Mouse (Mus musculus): ENCODE results near the gene Ddx39.

The Ddx39 gene

DNA sequence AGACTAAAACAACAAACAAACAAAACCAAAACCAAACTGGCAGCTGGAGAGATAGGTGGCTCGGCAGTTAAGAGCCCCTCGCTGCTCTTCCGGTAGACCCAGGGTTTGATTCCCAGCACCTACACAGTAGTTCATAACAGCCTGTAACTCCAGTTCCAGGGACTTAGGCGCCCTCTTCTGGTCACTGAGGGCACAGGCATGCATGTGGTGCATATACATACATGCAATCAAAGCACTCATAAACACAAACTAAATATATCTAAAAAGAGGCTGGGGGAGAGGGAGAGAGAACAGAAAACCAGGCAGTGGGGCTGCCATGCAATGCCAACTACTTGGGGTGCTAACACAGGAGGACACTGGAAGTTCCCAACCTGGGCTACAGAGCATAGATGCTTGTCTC lies 22.4 kb downstream of the Ddx39 start:
- DNase-seq (ENCODE audit: low read depth, low spot score) = peak; percentile 55

DNA sequence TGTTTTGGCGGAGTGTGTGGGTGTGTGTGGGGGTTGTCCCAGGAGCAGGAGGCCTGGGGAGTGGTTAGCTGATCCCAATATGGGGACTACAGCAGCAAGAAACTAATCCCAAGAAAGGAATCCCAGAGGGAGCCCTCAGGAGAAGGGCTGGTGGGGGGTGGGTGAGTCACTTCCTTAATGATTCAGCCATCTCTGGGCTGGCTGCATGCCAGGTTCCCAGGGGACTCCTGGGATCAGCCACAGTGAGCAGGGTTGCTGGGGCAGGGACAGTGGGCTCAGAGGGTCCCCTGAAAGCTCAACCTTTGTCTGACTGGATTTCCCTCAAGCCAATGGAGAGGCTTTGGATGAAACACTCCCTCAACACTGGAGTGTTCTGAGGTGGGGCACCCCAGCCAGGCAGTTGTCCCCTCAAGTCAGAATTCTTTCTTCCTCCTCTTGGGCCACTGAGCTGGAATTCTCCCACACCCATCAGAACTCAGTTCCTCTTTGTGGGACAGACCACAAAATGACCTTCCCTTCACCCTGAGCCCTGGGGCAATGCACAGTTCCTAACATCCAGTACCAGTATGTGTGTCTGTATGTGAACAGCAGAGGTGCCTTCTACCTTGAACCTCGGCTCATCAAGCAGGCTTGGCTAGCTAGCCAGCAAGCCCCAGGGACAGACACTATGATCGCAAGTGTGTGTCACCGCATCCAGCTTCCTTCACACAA lies 23.0 kb downstream of the Ddx39 start:
- peak; percentile 68 for DNase-seq (ENCODE audit: low read depth, low spot score)

GRCm38 (mm10) chr8:83738949-83739710 lies 24.2 kb downstream of the Ddx39 start:
- no peak for DNase-seq (ENCODE audit: low read depth, low spot score)

GRCm38 (mm10) chr8:83739711-83740468 lies 24.9 kb downstream of the Ddx39 start:
- peak; percentile 91 for DNase-seq (ENCODE audit: low read depth, low spot score)

DNA sequence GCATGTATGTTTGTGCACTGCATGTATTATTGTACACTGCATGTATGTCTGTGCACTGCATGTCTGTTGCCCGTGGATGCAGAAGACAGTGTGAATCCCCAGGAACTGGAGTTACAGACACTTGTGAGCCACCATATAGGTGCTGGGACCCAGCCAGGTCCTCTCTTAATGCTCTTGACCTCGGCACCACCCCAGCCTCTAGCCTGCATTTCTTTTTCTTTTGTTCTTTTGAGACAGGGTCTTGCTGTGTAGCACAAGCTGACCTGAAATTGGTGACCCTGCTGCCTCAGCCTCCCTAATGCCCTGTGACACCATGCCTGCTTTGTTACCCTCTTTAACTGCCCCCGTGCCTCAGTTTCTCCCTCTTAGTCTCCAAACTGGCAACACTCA lies 25.6 kb downstream of the Ddx39 start:
- peak; percentile 32 for DNase-seq (ENCODE audit: low read depth, low spot score)

DNA sequence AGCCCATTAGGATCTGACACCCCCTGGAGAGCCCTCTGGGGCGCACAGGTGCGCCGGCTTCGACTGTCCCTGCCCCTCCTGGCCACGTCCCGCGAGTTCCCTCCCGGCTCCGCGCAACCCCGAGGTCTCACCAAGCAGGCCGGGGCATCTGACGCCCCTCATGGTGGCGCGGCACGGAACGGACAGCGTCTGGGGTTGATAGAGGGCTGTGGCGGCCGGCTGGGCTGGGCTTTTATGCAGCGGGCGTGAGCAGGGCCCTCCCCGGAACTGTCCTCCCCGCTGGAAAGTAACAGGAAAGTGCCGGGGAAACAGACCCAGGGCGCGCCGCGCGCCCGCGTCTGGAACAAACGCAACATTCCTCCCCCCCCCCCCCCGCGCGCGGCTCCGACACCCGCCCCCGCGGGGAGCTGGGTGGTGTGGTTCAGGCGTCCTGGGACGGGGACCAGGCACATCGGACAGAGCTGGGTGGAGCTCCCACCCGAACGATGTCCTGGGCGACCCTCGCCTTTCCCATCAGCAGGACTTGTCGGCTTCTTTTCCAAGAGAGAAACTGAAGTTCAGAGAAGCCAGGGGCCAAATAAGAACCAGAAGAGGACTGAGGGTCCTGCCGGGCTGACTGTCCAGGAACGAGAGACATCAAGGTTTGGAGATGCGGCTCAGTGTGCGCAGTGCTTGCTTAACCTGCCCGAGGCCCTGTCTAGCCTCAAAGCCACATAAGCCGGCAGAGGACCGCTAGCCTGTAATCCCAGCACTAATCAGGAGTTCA lies 26.2 kb downstream of the Ddx39 start, which contains the start of gene Adgre5:
Adgre5 (minus strand) TSS at position 351 of the 766 bp plus-strand sequence.
- peak; percentile 91 for DNase-seq (ENCODE audit: low read depth, low spot score)

DNA sequence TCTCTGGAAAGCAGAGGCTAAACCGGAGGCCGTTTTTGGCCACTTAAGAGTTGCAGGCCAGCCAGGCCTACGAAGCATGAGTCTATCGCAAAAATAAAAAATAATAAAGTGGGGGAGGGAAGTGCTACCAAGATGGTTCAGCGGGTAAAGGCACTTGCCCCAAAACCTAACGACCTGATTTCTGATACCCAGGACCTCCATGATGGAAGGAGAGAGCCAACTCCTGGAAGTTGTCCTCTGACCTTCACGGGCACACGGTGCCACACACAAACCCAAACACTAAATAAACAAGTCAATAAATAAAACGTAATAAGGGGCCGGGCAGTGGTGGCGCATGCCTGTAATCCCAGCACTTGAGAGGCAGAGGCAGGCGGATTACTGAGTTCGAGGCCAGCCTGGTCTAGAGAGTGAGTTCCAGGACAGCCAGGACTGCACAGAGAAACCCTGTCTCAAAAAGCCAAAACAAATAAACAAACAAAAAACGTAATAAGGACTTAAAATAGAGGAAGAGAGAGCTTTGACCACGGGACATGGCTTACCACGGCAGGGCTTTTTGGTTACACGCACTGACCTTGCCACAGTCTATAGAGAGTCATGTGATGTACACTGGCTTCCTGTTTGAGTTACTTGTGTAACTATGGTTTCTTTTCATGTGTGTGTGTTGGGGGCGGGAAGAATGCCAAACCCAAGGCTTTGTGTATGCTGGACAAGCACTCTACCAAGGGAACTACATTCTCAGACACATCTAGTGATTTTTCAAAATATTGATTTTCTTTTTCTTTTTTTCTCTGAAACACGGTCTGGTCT lies 27.1 kb downstream of the Ddx39 start:
- peak; percentile 53 for DNase-seq (ENCODE audit: low read depth, low spot score)

DNA sequence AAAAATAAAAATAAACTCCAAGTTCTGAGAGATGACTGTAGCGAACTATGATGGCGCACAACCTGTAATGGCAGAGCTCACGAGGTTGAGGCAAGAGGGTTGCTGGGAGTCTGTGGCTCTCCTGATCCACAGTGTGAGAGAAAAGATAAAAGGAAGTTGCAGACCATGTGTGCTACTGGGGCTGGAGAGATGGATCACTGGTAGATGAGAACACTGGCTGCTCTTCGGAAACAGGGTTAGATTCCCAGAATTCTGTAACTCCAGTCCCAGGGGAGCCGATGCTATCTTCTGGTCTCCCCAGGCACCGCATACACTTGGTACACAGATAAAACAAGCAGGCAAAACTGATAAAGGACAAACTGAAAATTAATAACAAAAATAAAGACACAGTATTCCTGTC lies 28.0 kb downstream of the Ddx39 start:
- no peak for DNase-seq (ENCODE audit: low read depth, low spot score)

DNA sequence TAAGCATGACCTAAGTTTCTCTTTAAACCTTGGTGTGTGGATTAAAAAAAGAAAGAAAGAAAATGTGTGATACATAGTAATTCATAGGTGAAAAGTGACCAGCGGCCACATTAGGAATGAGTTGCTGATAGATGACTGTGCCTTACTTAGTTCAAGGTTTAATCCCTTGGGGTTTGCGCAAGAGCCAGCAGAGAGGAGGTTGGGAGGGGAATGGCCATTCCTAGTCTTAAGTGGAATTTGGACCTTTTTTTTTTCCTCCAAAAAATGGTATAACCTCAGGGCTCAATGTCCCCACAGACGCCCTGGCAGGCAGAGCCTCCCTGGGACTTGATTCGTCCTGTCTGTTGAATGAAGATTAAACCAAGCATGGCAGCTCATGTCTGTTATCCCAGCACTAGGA lies 29.1 kb downstream of the Ddx39 start:
- DNase-seq (ENCODE audit: low read depth, low spot score) = no peak

- no peak for DNase-seq (ENCODE audit: low read depth, low spot score)
These were observed 32.8 kb downstream of the Ddx39 start for GRCm38 (mm10) chr8:83747661-83748346.

GRCm38 (mm10) chr8:83748708-83749107 lies 33.7 kb downstream of the Ddx39 start:
- DNase-seq (ENCODE audit: low read depth, low spot score) = no peak

GRCm38 (mm10) chr8:83749265-83749664 lies 34.3 kb downstream of the Ddx39 start:
- no peak for DNase-seq (ENCODE audit: low read depth, low spot score)

- no peak for DNase-seq (ENCODE audit: low read depth, low spot score)
These were observed 39.2 kb downstream of the Ddx39 start for GRCm38 (mm10) chr8:83754149-83754548.

- peak; percentile 50 for DNase-seq (ENCODE audit: low read depth, low spot score)
These were observed 41.3 kb downstream of the Ddx39 start for GRCm38 (mm10) chr8:83756273-83756672.

GRCm38 (mm10) chr8:83757084-83757607 lies 42.2 kb downstream of the Ddx39 start:
- no peak for DNase-seq (ENCODE audit: low read depth, low spot score)

DNA sequence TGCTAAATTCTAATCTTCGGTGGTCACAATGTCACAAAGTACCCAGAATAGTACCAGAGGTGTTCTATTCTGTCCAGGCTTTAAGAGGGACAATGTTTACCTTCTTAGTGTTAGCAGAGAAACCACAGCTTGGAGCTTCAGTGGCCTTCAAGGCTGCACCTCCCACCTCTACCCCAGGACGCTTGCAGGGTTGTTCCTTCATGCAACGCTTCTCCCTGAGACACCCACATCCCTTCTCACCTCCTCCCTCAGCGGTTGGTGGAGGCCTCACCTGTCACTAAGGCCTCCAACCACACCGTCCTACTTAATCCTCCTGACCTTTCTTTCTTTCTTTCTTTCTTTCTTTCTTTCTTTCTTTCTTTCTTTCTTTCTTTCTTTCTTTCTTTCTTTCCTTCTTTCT lies 43.3 kb downstream of the Ddx39 start:
- DNase-seq (ENCODE audit: low read depth, low spot score) = no peak

DNA sequence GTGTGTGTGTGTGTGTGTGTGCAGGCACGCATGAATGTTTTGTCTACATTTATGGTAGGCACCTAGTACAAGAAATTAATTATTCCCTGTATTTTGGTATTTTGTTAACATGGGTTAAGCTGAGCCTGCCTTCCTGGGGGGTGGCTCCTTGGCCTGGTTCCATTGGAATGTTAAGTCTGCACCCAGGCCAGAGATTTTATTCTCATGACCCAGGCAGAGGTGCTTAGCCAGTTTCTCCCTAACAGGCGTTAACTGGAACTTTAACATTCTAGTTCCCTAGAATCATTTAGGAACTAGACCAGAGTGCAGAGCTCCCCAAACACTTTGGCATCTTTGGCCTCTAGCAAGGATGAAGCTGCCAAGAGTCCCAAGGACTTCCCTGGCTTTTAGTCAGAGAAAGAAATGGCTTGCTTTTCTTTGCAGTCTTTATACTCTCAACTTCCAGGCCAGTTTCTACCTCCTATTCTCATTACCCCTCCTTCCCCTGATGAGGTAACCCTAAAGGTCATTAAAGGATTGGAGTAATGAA lies 44.3 kb downstream of the Ddx39 start:
- no peak for DNase-seq (ENCODE audit: low read depth, low spot score)

DNA sequence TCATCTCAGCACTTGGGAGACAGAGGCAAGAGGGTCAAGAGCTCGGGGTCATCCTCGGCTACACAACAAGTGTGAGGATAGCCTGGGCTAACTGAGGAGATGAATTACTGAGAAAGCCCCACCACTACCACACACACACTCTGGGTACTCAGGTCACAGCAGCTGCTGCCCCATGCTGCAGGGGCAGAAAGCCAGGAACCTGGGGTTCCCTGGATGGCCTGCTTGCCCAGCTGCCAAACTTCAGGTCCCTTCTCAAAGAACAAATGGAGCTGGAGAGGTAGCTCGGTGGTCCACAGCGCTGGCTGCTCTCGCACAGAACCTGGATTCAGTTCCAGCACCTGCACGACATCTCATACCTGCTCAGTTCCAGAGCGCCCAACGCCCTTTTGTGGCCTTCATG lies 49.1 kb downstream of the Ddx39 start:
- no peak for DNase-seq (ENCODE audit: low read depth, low spot score)

DNA sequence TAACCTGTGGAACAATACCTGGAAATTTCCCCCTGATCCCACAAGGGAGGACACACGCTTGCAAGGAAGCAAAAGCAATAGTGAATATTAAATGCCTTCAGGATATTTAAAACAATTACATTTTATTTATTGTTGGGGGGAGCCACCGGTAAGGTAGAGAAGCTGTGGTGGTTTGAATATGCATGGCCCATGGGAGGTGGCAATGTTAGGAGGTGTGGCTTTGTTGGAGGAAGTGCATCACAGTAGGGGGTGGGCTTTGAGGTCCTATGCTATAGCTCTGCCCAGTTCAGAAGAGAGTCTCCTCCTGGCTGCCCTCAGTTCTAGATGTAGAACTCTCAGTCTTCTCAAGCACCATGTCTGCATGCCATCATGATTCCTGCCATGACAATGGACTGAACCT lies 49.7 kb downstream of the Ddx39 start:
- peak; percentile 49 for DNase-seq (ENCODE audit: low read depth, low spot score)

DNA sequence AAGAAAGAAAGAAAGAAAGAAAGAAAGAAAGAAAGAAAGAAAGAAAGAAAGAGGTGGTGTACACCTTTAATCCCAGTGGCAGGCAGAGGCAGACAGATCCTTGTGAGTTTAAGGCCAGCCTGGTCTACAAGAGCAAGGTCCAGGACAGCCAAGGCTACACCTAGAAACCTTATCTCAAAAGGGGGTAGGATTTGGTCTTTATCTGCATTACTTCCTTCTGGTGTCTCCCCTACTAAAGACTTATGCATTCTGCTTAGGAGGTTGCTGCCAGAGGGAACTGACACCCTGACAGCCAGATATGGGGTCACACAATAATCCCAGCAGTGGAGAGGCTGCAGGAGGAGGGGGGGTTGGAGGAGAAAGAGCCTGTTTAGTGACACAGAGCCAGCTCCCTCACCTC lies 50.7 kb downstream of the Ddx39 start:
- no peak for DNase-seq (ENCODE audit: low read depth, low spot score)
